ENCODE assay signal across 18 mouse cellular contexts in genomic region chr7:4988250-4988649, GRCm38 (mm10). TPM values are rescaled to one million over a fixed set of nuclear protein-coding genes. Genes with fewer than 3 reads are reported as not detected.
"Had no signal": no experiment of that assay in that cellular context is flagged by ENCODE, and none has a peak within 500 bp of the region (broad histone marks: within the 10 kb centered on the region; RNA-seq: fewer than 3 reads in every experiment).

No protein-coding gene starts in this region.

- H3K27me3 ChIP-seq: midbrain, embryonic 13.5 days; midbrain, embryonic 15.5 days; stomach, embryonic 15.5 days had no signal

- ATAC-seq: liver, postnatal 0 days; midbrain, embryonic 13.5 days; midbrain, embryonic 15.5 days had no signal

- H3K4me1 ChIP-seq: liver, embryonic 13.5 days; liver, embryonic 15.5 days had no signal

- H3K9ac ChIP-seq: liver, embryonic 13.5 days; liver, embryonic 15.5 days; liver, postnatal 0 days; lung, embryonic 14.5 days; midbrain, embryonic 13.5 days; midbrain, embryonic 15.5 days; neural tube, embryonic 12.5 days; stomach, embryonic 15.5 days had no signal

- H3K27ac ChIP-seq: liver, embryonic 13.5 days; liver, embryonic 15.5 days; macrophage; midbrain, embryonic 13.5 days; midbrain, embryonic 15.5 days; neural tube, embryonic 12.5 days; stomach, embryonic 15.5 days; stomach, postnatal 0 days had no signal

- H3K9me3 ChIP-seq: liver, embryonic 13.5 days; liver, embryonic 15.5 days; midbrain, embryonic 15.5 days; stomach, embryonic 15.5 days had no signal

- H3K4me2 ChIP-seq: liver, embryonic 13.5 days; liver, embryonic 15.5 days; lung, embryonic 14.5 days; midbrain, embryonic 11.5 days; midbrain, embryonic 13.5 days; midbrain, embryonic 15.5 days; neural tube, embryonic 12.5 days; stomach, embryonic 15.5 days had no signal

- H3K36me3 ChIP-seq: liver, embryonic 15.5 days had no signal

- DNase-seq: liver, embryonic 13.5 days; liver, postnatal 0 days; lung, embryonic 14.5 days; lung, postnatal 36 days; right cerebral cortex, postnatal 14 days; thymus, adult 2 months; thymus, postnatal 25 days; thymus, postnatal 4 days had no signal

- H3K4me3 ChIP-seq: liver, embryonic 13.5 days; liver, embryonic 15.5 days; megakaryocyte, embryonic 14.5 days; midbrain, embryonic 13.5 days; midbrain, embryonic 15.5 days; neural tube, embryonic 12.5 days; stomach, embryonic 15.5 days had no signal

RNA-seq across cellular contexts. Expression of gene Sbk3, which starts 17.3 kb away (rescaled TPM):
- polyA plus RNA-seq: liver, embryonic 13.5 days; liver, embryonic 15.5 days; liver, postnatal 0 days; macrophage; midbrain, embryonic 11.5 days; stomach, embryonic 15.5 days; stomach, postnatal 0 days had no signal

RNA-seq across cellular contexts. Expression of gene Sbk2, which starts 24.0 kb away (rescaled TPM):
- polyA plus RNA-seq: liver, embryonic 13.5 days; liver, embryonic 15.5 days; liver, postnatal 0 days; midbrain, embryonic 11.5 days; midbrain, embryonic 15.5 days; neural tube, embryonic 14.5 days; stomach, postnatal 0 days had no signal
